Mouse (Mus musculus): ENCODE results near the gene Ank2. TPM values are rescaled to one million over a fixed set of nuclear protein-coding genes. Genes with fewer than 3 reads are reported as not detected.

The Ank2 gene
- polyA plus RNA-seq, 1 experiment from 2014 or later = 118 TPM

GRCm38 (mm10) chr3:127012525-127012924 lies 486.6 kb downstream of the Ank2 start:
- Histone ChIP-seq H3K9ac (ENCODE audit: low read depth, low read length) (no peak overlapping the region), H3K27ac (ENCODE audit: low read depth, low read length) (no peak overlapping the region), H3K9me3 (ENCODE audit: control insufficient read depth, low read length) (no peaks in the 10 kb centered on the region), H3K36me3 (ENCODE audit: control insufficient read depth, insufficient read depth, low read length) (no peaks in the 10 kb centered on the region), H3K4me2 (replicated peaks; ENCODE audit: low read depth, low read length) (no peak overlapping the region), H3K4me1 (replicated peaks; ENCODE audit: control insufficient read depth, insufficient read depth, low read length) (no peaks in the 10 kb centered on the region), H3K27me3 (ENCODE audit: control insufficient read depth, insufficient read depth, low read length) (no peaks in the 10 kb centered on the region), H3K4me3 (ENCODE audit: low read depth, low read length) (no peak overlapping the region)
- ATAC-seq (ENCODE audit: low FRiP score) = peak; percentile 70
- WGBS = 50% methylated on average over 8 of the region's 8 CpGs
- peak; percentile 72 for DNase-seq (ENCODE audit: low spot score)

GRCm38 (mm10) chr3:127005898-127006673 lies 493.1 kb downstream of the Ank2 start:
- no peaks in the 10 kb centered on the region for H3K36me3 ChIP-seq (ENCODE audit: control insufficient read depth, insufficient read depth, low read length)

GRCm38 (mm10) chr3:127004860-127005633 lies 494.1 kb downstream of the Ank2 start:
- Histone ChIP-seq H3K9ac (ENCODE audit: low read depth, low read length) (no peak overlapping the region), H3K9me3 (ENCODE audit: control insufficient read depth, low read length) (no peaks in the 10 kb centered on the region), H3K27me3 (ENCODE audit: control insufficient read depth, insufficient read depth, low read length) (no peaks in the 10 kb centered on the region), H3K4me1 (replicated peaks; ENCODE audit: control insufficient read depth, insufficient read depth, low read length) (no peaks in the 10 kb centered on the region), H3K4me2 (replicated peaks; ENCODE audit: low read depth, low read length) (no peak overlapping the region), H3K4me3 (ENCODE audit: low read depth, low read length) (no peak overlapping the region), H3K27ac (ENCODE audit: low read depth, low read length) (no peak overlapping the region), H3K36me3 (ENCODE audit: control insufficient read depth, insufficient read depth, low read length) (no peaks in the 10 kb centered on the region)
- WGBS = 72% methylated on average over 9 of the region's 9 CpGs
- DNase-seq (ENCODE audit: low spot score) (no peak), ATAC-seq (ENCODE audit: low FRiP score) (peak; percentile 20; the same call in 1 of the 2 replicates)

More at GRCm38 (mm10) chr3:127005898-127006673, 493.1 kb downstream of the Ank2 start:
- Histone ChIP-seq H3K27ac (ENCODE audit: low read depth, low read length) (no peak overlapping the region), H3K4me3 (ENCODE audit: low read depth, low read length) (no peak overlapping the region), H3K27me3 (ENCODE audit: control insufficient read depth, insufficient read depth, low read length) (no peaks in the 10 kb centered on the region), H3K9me3 (ENCODE audit: control insufficient read depth, low read length) (no peaks in the 10 kb centered on the region), H3K4me1 (replicated peaks; ENCODE audit: control insufficient read depth, insufficient read depth, low read length) (no peaks in the 10 kb centered on the region), H3K4me2 (replicated peaks; ENCODE audit: low read depth, low read length) (no peak overlapping the region), H3K9ac (ENCODE audit: low read depth, low read length) (no peak overlapping the region)
- ATAC-seq (ENCODE audit: low FRiP score) = 0 out of 2 replicates have a peak, but pooled peaks have one; percentile 38
- no peak for DNase-seq (ENCODE audit: low spot score)
- 92% methylated on average over 9 of the region's 9 CpGs for WGBS

GRCm38 (mm10) chr3:127003946-127004345 lies 495.2 kb downstream of the Ank2 start:
- no peaks in the 10 kb centered on the region for H3K36me3 ChIP-seq (ENCODE audit: control insufficient read depth, insufficient read depth, low read length)
- no peak overlapping the region for H3K4me2 ChIP-seq (replicated peaks; ENCODE audit: low read depth, low read length)
- H3K27me3 ChIP-seq (ENCODE audit: control insufficient read depth, insufficient read depth, low read length) = no peaks in the 10 kb centered on the region
- no peak overlapping the region for H3K4me3 ChIP-seq (ENCODE audit: low read depth, low read length)
- H3K27ac ChIP-seq (ENCODE audit: low read depth, low read length) = no peak overlapping the region
- H3K9me3 ChIP-seq (ENCODE audit: control insufficient read depth, low read length) = no peaks in the 10 kb centered on the region
- 94% methylated on average over 11 of the region's 11 CpGs for WGBS
- DNase-seq (ENCODE audit: low spot score) = no peak
- no peak overlapping the region for H3K9ac ChIP-seq (ENCODE audit: low read depth, low read length)
- H3K4me1 ChIP-seq (replicated peaks; ENCODE audit: control insufficient read depth, insufficient read depth, low read length) = 0 out of 2 replicates have a peak, but pooled peaks cover under 1% of the 10 kb centered on the region
- no peak for ATAC-seq (ENCODE audit: low FRiP score)

GRCm38 (mm10) chr3:126998742-126999112 lies 500.4 kb downstream of the Ank2 start:
- DNase-seq (ENCODE audit: low spot score) = peak; percentile 36
- H3K9ac ChIP-seq (ENCODE audit: low read depth, low read length) = no peak overlapping the region
- no peaks in the 10 kb centered on the region for H3K36me3 ChIP-seq (ENCODE audit: control insufficient read depth, insufficient read depth, low read length)
- no peak overlapping the region for H3K4me3 ChIP-seq (ENCODE audit: low read depth, low read length)
- WGBS = 7% methylated on average over 6 of the region's 8 CpGs
- 0 out of 2 replicates have a peak, but pooled peaks cover 3% of the 10 kb centered on the region for H3K4me1 ChIP-seq (replicated peaks; ENCODE audit: control insufficient read depth, insufficient read depth, low read length)
- H3K27me3 ChIP-seq (ENCODE audit: control insufficient read depth, insufficient read depth, low read length) = no peaks in the 10 kb centered on the region
- peak overlapping the region; percentile 58 for H3K27ac ChIP-seq (ENCODE audit: low read depth, low read length)
- peak; percentile 57 for ATAC-seq (ENCODE audit: low FRiP score)
- H3K4me2 ChIP-seq (replicated peaks; ENCODE audit: low read depth, low read length) = peak overlapping the region; percentile 37
- no peaks in the 10 kb centered on the region for H3K9me3 ChIP-seq (ENCODE audit: control insufficient read depth, low read length)

- Histone ChIP-seq H3K4me2 (replicated peaks; ENCODE audit: low read depth, low read length) (peak overlapping the region; percentile 37), H3K9me3 (ENCODE audit: control insufficient read depth, low read length) (no peaks in the 10 kb centered on the region), H3K4me1 (replicated peaks; ENCODE audit: control insufficient read depth, insufficient read depth, low read length) (0 out of 2 replicates have a peak, but pooled peaks cover 3% of the 10 kb centered on the region), H3K27ac (ENCODE audit: low read depth, low read length) (peak overlapping the region; percentile 58), H3K4me3 (ENCODE audit: low read depth, low read length) (peak overlapping the region; percentile 8; the same call in 1 of the 2 replicates), H3K36me3 (ENCODE audit: control insufficient read depth, insufficient read depth, low read length) (no peaks in the 10 kb centered on the region), H3K27me3 (ENCODE audit: control insufficient read depth, insufficient read depth, low read length) (no peaks in the 10 kb centered on the region), H3K9ac (ENCODE audit: low read depth, low read length) (peak overlapping the region; percentile 32)
- 6% methylated on average over 12 of the region's 12 CpGs for WGBS
- DNase-seq (ENCODE audit: low spot score) = peak; percentile 67
- ATAC-seq (ENCODE audit: low FRiP score) = peak; percentile 84
These were observed 501.0 kb downstream of the Ank2 start for GRCm38 (mm10) chr3:126998008-126998741.

GRCm38 (mm10) chr3:126997391-126998007 lies 501.7 kb downstream of the Ank2 start:
- Histone ChIP-seq H3K36me3 (ENCODE audit: control insufficient read depth, insufficient read depth, low read length) (no peaks in the 10 kb centered on the region), H3K9me3 (ENCODE audit: control insufficient read depth, low read length) (no peaks in the 10 kb centered on the region), H3K4me1 (replicated peaks; ENCODE audit: control insufficient read depth, insufficient read depth, low read length) (0 out of 2 replicates have a peak, but pooled peaks cover 3% of the 10 kb centered on the region), H3K4me3 (ENCODE audit: low read depth, low read length) (peak overlapping the region; percentile 8; the same call in 1 of the 2 replicates), H3K27ac (ENCODE audit: low read depth, low read length) (peak overlapping the region; percentile 58), H3K9ac (ENCODE audit: low read depth, low read length) (peak overlapping the region; percentile 32), H3K27me3 (ENCODE audit: control insufficient read depth, insufficient read depth, low read length) (no peaks in the 10 kb centered on the region), H3K4me2 (replicated peaks; ENCODE audit: low read depth, low read length) (peak overlapping the region; percentile 37)
- WGBS = 3% methylated on average over 17 of the region's 17 CpGs
- ATAC-seq (ENCODE audit: low FRiP score) = peak; percentile 45
- DNase-seq (ENCODE audit: low spot score) = peak; percentile 62

GRCm38 (mm10) chr3:126996721-126997120 lies 502.4 kb downstream of the Ank2 start:
- Histone ChIP-seq H3K9ac (ENCODE audit: low read depth, low read length) (no peak overlapping the region), H3K36me3 (ENCODE audit: control insufficient read depth, insufficient read depth, low read length) (no peaks in the 10 kb centered on the region), H3K27me3 (ENCODE audit: control insufficient read depth, insufficient read depth, low read length) (no peaks in the 10 kb centered on the region), H3K4me3 (ENCODE audit: low read depth, low read length) (no peak overlapping the region), H3K4me2 (replicated peaks; ENCODE audit: low read depth, low read length) (0 out of 2 replicates have a peak overlapping the region, but pooled peaks have one; percentile 24), H3K9me3 (ENCODE audit: control insufficient read depth, low read length) (no peaks in the 10 kb centered on the region), H3K27ac (ENCODE audit: low read depth, low read length) (peak overlapping the region; percentile 58), H3K4me1 (replicated peaks; ENCODE audit: control insufficient read depth, insufficient read depth, low read length) (0 out of 2 replicates have a peak, but pooled peaks cover 3% of the 10 kb centered on the region)
- DNase-seq (ENCODE audit: low spot score) (peak; percentile 38), ATAC-seq (ENCODE audit: low FRiP score) (peak; percentile 60)
- 34% methylated on average over 8 of the region's 8 CpGs for WGBS

Measured in hindbrain, embryonic 11.5 days (tissue).